Mouse (Mus musculus): ENCODE measurements around the gene Bcl2l2. TPM values are rescaled to one million over a fixed set of nuclear protein-coding genes. Genes with fewer than 3 reads are reported as not detected.

The Bcl2l2 gene
- polyA plus RNA-seq (2012; ENCODE audit: insufficient read depth, low replicate concordance) = 15.0 and 39.5 TPM in 2 replicates

GRCm38 (mm10) chr14:54883154-54884021 lies at the start of gene Bcl2l2, which contains the start of gene Gm20521:
Gene Bcl2l2 (plus strand): TSS chr14:54883377.
Gene Gm20521 (plus strand): TSS chr14:54883441.
- H3K4me1 ChIP-seq = peaks cover 24% of the 10 kb centered on the region
- peaks cover 30% of the 10 kb centered on the region for H3K36me3 ChIP-seq (replicated peaks; ENCODE audit: low read length)
- TF ChIP-seq GATA1 (IDR thresholded peaks at IDR 0.05; ENCODE audit: borderline replicate concordance, low read length) (no peak), FLI1 (IDR thresholded peaks at IDR 0.05; ENCODE audit: low read length) (no peak)
- peaks cover 6% of the 10 kb centered on the region for H3K9me3 ChIP-seq
- no peaks in the 10 kb centered on the region for H3K27me3 ChIP-seq (replicated peaks)
- H3K4me3 ChIP-seq (replicated peaks) = peak within 1 kb of the TSS; percentile 92

GRCm38 (mm10) chr14:54843461-54843860 lies 39.7 kb upstream of the Bcl2l2 start:
- H3K4me1 ChIP-seq = no peaks in the 10 kb centered on the region
- H3K4me3 ChIP-seq (replicated peaks) = no peak overlapping the region
- no peak for TF ChIP-seq FLI1 (IDR thresholded peaks at IDR 0.05; ENCODE audit: low read length)
- no peaks in the 10 kb centered on the region for H3K27me3 ChIP-seq (replicated peaks)
- H3K9me3 ChIP-seq = no peaks in the 10 kb centered on the region
- no peaks in the 10 kb centered on the region for H3K36me3 ChIP-seq (replicated peaks; ENCODE audit: low read length)

GRCm38 (mm10) chr14:54855726-54856125 lies 27.5 kb upstream of the Bcl2l2 start:
- no peak overlapping the region for H3K4me3 ChIP-seq (replicated peaks)
- no peaks in the 10 kb centered on the region for H3K9me3 ChIP-seq
- H3K36me3 ChIP-seq (replicated peaks; ENCODE audit: low read length) = peaks cover 34% of the 10 kb centered on the region
- peaks cover 44% of the 10 kb centered on the region for H3K4me1 ChIP-seq
- no peaks in the 10 kb centered on the region for H3K27me3 ChIP-seq (replicated peaks)
- TF ChIP-seq GATA1 (IDR thresholded peaks at IDR 0.05; ENCODE audit: borderline replicate concordance, low read length) (no peak), FLI1 (IDR thresholded peaks at IDR 0.05; ENCODE audit: low read length) (no peak)

DNA sequence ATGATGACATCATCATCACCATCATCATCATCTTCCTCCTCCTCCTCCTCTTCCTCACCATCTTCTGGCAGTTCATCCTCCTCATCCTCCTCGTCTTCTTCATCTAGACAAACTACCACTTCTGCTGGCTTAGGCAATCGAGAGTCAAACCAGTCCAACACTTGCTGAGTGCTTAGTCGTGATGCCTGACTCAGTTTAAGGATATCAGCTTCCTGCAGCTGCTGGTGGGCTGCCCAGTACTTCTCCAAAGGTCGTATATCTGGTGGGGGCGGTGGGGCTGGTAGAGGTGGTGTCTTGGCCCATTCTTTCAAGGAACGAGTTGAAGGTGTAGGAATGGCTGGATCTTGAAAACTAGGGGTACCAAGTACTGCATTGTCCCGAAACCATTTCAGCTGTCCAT lies 26.5 kb upstream of the Bcl2l2 start:
- H3K9me3 ChIP-seq = no peaks in the 10 kb centered on the region
- H3K27me3 ChIP-seq (replicated peaks) = no peaks in the 10 kb centered on the region
- TF ChIP-seq FLI1 (IDR thresholded peaks at IDR 0.05; ENCODE audit: low read length) (no peak), GATA1 (IDR thresholded peaks at IDR 0.05; ENCODE audit: borderline replicate concordance, low read length) (no peak)
- H3K4me1 ChIP-seq = peaks cover 44% of the 10 kb centered on the region
- H3K4me3 ChIP-seq (replicated peaks) = peak overlapping the region; percentile 54
- H3K36me3 ChIP-seq (replicated peaks; ENCODE audit: low read length) = peaks cover 34% of the 10 kb centered on the region

- Histone ChIP-seq H3K4me3 (replicated peaks) (no peak overlapping the region), H3K9me3 (no peaks in the 10 kb centered on the region), H3K36me3 (replicated peaks; ENCODE audit: low read length) (peaks cover 34% of the 10 kb centered on the region), H3K27me3 (replicated peaks) (no peaks in the 10 kb centered on the region), H3K4me1 (peaks cover 44% of the 10 kb centered on the region)
- TF ChIP-seq FLI1 (IDR thresholded peaks at IDR 0.05; ENCODE audit: low read length) = no peak
- TF ChIP-seq GATA1 (IDR thresholded peaks at IDR 0.05; ENCODE audit: borderline replicate concordance, low read length) = no peak
These were observed 25.3 kb upstream of the Bcl2l2 start for GRCm38 (mm10) chr14:54857891-54858290.

DNA sequence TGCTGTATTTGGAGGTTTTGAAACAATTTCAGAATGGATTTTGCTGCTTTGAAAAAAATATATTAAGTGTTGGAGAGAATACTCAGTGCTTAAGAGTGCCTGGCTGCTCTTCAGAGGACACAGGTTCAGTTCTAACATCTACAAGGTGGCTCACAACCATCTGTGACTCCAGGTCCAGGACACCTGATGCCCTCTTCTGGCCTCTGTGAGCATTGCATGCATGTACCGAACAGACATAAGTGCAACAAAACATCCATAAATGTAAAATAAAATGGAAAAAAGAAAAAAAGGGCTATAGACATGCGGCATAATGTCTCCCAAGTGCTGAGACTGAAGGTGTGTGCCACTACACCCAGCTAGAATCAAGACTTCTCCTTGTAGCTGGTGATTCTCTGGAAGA lies 22.7 kb upstream of the Bcl2l2 start:
- Histone ChIP-seq H3K4me3 (replicated peaks) (no peak overlapping the region), H3K4me1 (peaks cover 49% of the 10 kb centered on the region), H3K9me3 (no peaks in the 10 kb centered on the region), H3K27me3 (replicated peaks) (no peaks in the 10 kb centered on the region), H3K36me3 (replicated peaks; ENCODE audit: low read length) (peaks cover 24% of the 10 kb centered on the region)
- no peak for TF ChIP-seq GATA1 (IDR thresholded peaks at IDR 0.05; ENCODE audit: borderline replicate concordance, low read length)
- no peak for TF ChIP-seq FLI1 (IDR thresholded peaks at IDR 0.05; ENCODE audit: low read length)

DNA sequence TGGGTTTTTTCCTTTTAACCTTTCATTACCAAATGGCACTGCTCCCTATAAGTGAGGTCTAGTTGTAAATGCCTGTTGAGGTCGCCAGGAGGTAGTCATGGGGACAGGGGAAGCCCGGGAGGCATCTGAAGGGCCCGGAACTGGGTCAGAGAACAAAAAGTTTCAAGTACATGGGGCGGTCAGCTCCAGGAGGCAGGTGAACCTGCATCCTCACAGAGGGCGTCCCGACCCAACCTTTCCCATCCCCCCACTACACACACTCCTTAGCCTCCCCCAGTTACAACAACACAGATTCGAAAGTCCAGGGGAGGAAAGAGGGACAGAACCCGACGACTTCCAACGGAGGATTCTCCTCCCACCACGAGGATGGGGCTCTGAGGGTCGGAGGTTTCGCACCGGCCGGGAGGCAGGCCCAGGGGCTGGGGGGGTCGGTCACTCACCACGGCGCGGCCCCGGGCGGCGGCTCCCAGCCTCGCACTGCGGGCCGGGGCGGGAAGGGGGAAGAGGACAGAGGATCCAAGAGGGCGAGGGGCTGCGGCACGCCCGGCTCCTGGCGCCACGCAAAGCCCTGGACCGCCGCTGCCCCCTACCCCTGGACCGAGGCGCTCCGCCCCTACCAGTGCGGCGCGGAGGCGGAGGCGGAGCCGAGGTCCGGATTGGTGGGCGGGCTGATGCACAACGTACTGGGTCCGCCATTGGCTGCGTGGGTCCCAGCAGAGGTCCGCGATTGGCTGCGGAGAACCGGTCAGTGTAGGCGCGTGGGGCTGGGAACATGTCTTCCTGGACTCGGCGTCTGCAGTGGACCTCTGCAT lies 19.5 kb upstream of the Bcl2l2 start:
- H3K4me3 ChIP-seq (replicated peaks) = peak overlapping the region; percentile 97
- TF ChIP-seq GATA1 (IDR thresholded peaks at IDR 0.05; ENCODE audit: borderline replicate concordance, low read length) (no peak), FLI1 (IDR thresholded peaks at IDR 0.05; ENCODE audit: low read length) (no peak)
- no peaks in the 10 kb centered on the region for H3K27me3 ChIP-seq (replicated peaks)
- H3K36me3 ChIP-seq (replicated peaks; ENCODE audit: low read length) = no peaks in the 10 kb centered on the region
- no peaks in the 10 kb centered on the region for H3K9me3 ChIP-seq
- peaks cover 30% of the 10 kb centered on the region for H3K4me1 ChIP-seq

DNA sequence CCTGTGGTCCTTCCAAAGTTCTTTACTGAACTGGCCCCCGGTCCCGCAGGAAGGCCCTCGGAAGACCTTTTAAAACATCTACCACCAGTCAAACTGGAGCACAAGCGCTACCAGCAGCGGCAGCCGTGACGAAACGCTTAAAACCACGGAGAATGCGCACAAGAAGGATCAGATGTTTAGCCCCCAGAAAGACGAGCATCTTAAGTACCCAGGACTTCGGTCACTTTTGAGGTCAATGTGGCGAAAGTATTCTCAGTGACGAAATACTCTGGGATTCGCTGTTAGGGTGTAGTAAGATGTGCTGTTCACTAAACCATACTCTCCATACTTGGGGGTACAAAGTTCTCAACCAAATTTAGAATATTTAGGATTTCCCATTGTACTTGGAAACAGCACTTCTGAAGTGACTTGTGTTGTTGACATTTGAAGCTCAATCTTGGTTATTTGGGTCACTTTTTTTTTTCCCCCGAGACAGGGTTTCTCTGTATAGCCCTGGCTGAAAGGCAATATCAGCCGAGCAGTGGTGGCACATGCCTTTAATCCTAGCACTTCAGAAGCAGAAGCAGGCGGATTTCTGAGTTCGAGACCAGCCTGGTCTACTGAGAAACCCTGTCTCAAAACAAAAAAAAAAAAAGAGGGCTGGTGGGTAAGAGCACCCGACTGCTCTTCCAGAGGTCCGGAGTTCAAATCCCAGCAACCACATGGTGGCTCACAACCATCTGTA lies 18.7 kb upstream of the Bcl2l2 start:
- no peaks in the 10 kb centered on the region for H3K36me3 ChIP-seq (replicated peaks; ENCODE audit: low read length)

DNA sequence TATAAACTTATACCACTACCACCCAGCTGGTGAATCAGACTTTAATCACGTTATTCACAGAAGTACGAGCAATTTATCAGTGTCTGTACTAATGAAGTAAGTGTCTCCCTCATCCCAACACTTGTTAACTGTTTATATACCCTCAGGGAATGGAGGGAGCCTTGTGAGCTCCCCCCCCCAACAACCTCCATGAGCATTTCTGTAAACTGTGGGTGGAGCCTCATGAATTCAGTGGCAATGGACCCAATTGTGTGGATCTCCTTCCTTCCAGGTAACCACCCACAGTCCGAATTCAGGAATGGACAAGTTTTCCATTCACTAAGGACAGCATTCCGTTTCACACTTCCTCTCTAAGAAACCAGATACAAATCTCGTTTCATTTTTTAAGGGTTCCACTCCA lies 17.6 kb upstream of the Bcl2l2 start:
- H3K4me3 ChIP-seq (replicated peaks) = no peak overlapping the region

More for the DNA sequence above, 18.7 kb upstream of the Bcl2l2 start:
- no peaks in the 10 kb centered on the region for H3K9me3 ChIP-seq
- no peaks in the 10 kb centered on the region for H3K27me3 ChIP-seq (replicated peaks)
- TF ChIP-seq FLI1 (IDR thresholded peaks at IDR 0.05; ENCODE audit: low read length) (no peak), GATA1 (IDR thresholded peaks at IDR 0.05; ENCODE audit: borderline replicate concordance, low read length) (no peak)
- H3K4me1 ChIP-seq = peaks cover 23% of the 10 kb centered on the region
- H3K4me3 ChIP-seq (replicated peaks) = peak overlapping the region; percentile 97

More for the DNA sequence above, 17.6 kb upstream of the Bcl2l2 start:
- Histone ChIP-seq H3K27me3 (replicated peaks) (no peaks in the 10 kb centered on the region), H3K4me1 (peaks cover 14% of the 10 kb centered on the region), H3K9me3 (no peaks in the 10 kb centered on the region), H3K36me3 (replicated peaks; ENCODE audit: low read length) (no peaks in the 10 kb centered on the region)
- no peak for TF ChIP-seq GATA1 (IDR thresholded peaks at IDR 0.05; ENCODE audit: borderline replicate concordance, low read length)
- no peak for TF ChIP-seq FLI1 (IDR thresholded peaks at IDR 0.05; ENCODE audit: low read length)
